Mouse (Mus musculus) brown adipose tissue, adult 24 weeks (tissue): ENCODE results near the gene Olfr15. TPM values are rescaled to one million over a fixed set of nuclear protein-coding genes. Genes with fewer than 3 reads are reported as not detected.
"Not testable (repeated sequence)": the region's sequence is repeated elsewhere in the genome, so short reads cannot be mapped to it uniquely, and the experiment has no call there.

Source experiments
- H3K27ac ChIP-seq: fragments of 200-500 bp; replicated peaks from 2 replicates; pipeline ENCODE4 v1.5.1; 2012; ENCODE audit warnings: low read depth, mild to moderate bottlenecking, low read length
- H3K4me1 ChIP-seq: fragments of 200-500 bp; 2 replicates; pipeline ENCODE4 v1.6.1; 2012; ENCODE audit warnings: low read length, mixed read lengths; ENCODE audit not compliant: control insufficient read depth, insufficient read depth, insufficient read length
- H3K4me3 ChIP-seq: fragments of 200-500 bp; 2 replicates; pipeline ENCODE4 v1.5.1; 2012; ENCODE audit warnings: low read depth, mild to moderate bottlenecking, low read length, moderate library complexity; ENCODE audit not compliant: insufficient read depth
- polyA plus RNA-seq: library from polyadenylated mRNA; stranded (reverse); fragments of >200 nt; gene quantifications from 2 replicates; pipeline ENCODE4 v1.2.4, GENCODE M21; 2012; ENCODE audit not compliant: missing spikeins, insufficient read depth, insufficient read length

The Olfr15 gene
- polyA plus RNA-seq, 1 experiment, result not detected

DNA sequence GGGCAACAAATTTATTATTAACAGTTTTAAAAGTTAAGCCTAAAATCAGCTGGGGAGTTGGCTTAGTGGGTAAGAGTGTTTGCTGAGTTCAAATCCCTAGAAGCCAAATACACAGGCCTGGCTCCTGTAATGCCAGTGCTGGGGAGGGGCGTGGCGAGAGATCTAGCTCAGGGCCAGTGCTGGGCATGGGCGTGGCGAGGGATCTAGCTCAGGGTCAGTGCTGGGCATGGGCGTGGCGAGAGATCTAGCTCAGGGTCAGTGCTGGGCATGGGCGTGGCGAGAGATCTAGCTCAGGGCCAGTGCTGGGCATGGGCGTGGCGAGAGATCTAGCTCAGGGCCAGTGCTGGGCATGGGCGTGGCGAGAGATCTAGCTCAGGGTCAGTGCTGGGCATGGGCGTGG, 20.6 kb downstream of the Olfr15 start:
- H3K27ac ChIP-seq, H3K4me3 ChIP-seq, H3K4me1 ChIP-seq: not testable (repeated sequence)

- Histone ChIP-seq H3K27ac (no peak overlapping the region), H3K4me1 (no peaks in the 10 kb centered on the region), H3K4me3 (no peak overlapping the region)
These were observed 21.9 kb downstream of the Olfr15 start for GRCm38 (mm10) chr16:3852586-3852985.

- Histone ChIP-seq H3K4me3 (no peak overlapping the region), H3K4me1 (no peaks in the 10 kb centered on the region), H3K27ac (no peak overlapping the region)
These were observed 23.9 kb downstream of the Olfr15 start for GRCm38 (mm10) chr16:3854437-3855182.

- Histone ChIP-seq H3K4me1 (no peaks in the 10 kb centered on the region), H3K27ac (no peak overlapping the region), H3K4me3 (no peak overlapping the region)
These were observed 25.1 kb downstream of the Olfr15 start for GRCm38 (mm10) chr16:3855776-3856175.

DNA sequence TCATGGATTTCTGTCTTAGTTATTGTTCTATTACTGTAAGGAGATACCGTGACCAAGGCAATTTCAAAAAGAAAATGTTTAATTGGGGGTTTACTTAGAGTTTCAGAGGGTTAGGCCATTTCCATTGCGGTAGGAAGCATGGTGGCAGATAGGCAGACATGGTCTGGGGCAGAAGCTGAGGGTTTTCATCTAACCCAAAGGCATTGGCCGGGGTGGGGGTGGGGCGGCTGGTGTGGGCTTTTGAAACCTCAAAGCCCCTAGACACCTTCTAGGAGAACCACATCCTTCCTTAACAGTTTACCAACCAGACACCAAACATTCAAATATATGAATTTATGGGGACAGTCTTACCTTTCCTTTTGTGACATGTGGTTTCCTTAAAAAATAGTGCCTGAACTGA, 28.6 kb downstream of the Olfr15 start:
- H3K4me1 ChIP-seq, result no peaks in the 10 kb centered on the region
- no peak overlapping the region for H3K27ac ChIP-seq
- no peak overlapping the region for H3K4me3 ChIP-seq

GRCm38 (mm10) chr16:3871815-3872214, 41.1 kb downstream of the Olfr15 start:
- Histone ChIP-seq H3K27ac (peak overlapping the region; percentile 22; the same call in 1 of the 2 replicates), H3K4me3 (peak overlapping the region; percentile 59), H3K4me1 (no peaks in the 10 kb centered on the region)

GRCm38 (mm10) chr16:3872216-3873047, 41.8 kb downstream of the Olfr15 start, which contains the start of gene Naa60:
Gene Naa60 (plus strand): TSS chr16:3872375.
- Histone ChIP-seq H3K27ac (peak within 1 kb of the TSS; percentile 22), H3K4me1 (no peaks in the 10 kb centered on the region), H3K4me3 (peak within 1 kb of the TSS; percentile 59)

DNA sequence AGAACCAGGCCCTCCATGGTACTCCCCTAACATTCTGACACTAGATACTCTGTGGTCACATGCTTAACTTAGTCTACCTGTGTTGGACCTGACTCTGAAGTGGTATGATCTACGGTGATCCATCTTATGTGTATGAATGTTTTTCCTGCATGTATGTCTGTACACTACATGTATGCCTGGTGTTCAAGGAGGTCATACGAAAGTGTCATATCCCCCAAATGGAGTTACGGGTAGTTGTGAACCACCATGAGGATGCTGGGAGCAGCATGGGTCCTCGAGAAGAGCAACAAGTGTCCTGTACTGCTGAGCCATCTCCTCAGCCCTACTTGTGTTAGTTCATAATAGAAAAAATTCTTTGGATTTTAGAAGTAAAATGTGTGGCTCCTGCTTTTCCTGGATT, 45.7 kb downstream of the Olfr15 start:
- Histone ChIP-seq H3K27ac (no peak overlapping the region), H3K4me1 (no peaks in the 10 kb centered on the region; the same call in 1 of the 2 replicates), H3K4me3 (no peak overlapping the region)

GRCm38 (mm10) chr16:3884201-3885064, 53.8 kb downstream of the Olfr15 start, which contains the start of the genes Zfp597 and Gm20695:
Gene Zfp597 (minus strand): TSS chr16:3884561.
Gene Gm20695 (plus strand): TSS chr16:3884648.
- Histone ChIP-seq H3K27ac (peak within 1 kb of the TSS; percentile 83), H3K4me3 (peak within 1 kb of the TSS; percentile 94), H3K4me1 (peaks cover 3% of the 10 kb centered on the region; the same call in 1 of the 2 replicates)

- H3K4me3 ChIP-seq, result peak overlapping the region; percentile 94
- H3K4me1 ChIP-seq, result peaks cover 3% of the 10 kb centered on the region; the same call in 1 of the 2 replicates
- H3K27ac ChIP-seq, result peak overlapping the region; percentile 83
These were observed 54.5 kb downstream of the Olfr15 start for GRCm38 (mm10) chr16:3885065-3885670.

GRCm38 (mm10) chr16:3891621-3892295, 61.1 kb downstream of the Olfr15 start:
- Histone ChIP-seq H3K4me1 (peaks cover 11% of the 10 kb centered on the region), H3K27ac (no peak overlapping the region), H3K4me3 (no peak overlapping the region)

DNA sequence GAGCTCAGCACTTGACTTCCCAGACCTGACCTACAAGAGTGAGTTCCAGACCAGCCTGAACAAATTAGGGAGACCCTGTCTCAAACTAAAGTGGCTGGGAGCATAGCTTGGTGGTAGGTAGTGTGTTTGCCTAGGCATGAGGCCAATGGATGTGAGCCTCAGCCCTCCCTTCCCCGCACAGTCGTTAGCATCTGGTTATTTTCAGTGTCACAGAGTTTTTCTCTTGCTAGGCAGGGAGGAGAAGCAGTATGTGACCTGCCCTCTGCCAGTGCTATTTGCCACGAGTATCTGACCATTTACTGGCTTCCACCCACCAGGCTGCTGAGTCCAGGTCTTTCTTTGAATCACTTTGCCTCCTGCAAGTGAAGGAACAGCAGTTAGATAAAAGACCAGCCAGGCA, 63.1 kb downstream of the Olfr15 start:
- Histone ChIP-seq H3K4me3 (no peak overlapping the region), H3K27ac (peak overlapping the region; percentile 49; the same call in 1 of the 2 replicates)

More for the DNA sequence above, 63.1 kb downstream of the Olfr15 start:
- H3K4me1 ChIP-seq, result peaks cover 11% of the 10 kb centered on the region
